Mouse (Mus musculus) midbrain, embryonic 16.5 days (tissue): ENCODE results near the gene Plcg1. TPM values are rescaled to one million over a fixed set of nuclear protein-coding genes. Genes with fewer than 3 reads are reported as not detected.

ENCODE experiments used
- ATAC-seq: fragments of 200-750 bp; cut with Nextera tagmentation; 2 replicates; pipeline ENCODE4 v1.8.0; 2017; ENCODE audit warnings: moderate TSS enrichment
- H3K27ac ChIP-seq: fragments of 300-500 bp; sonication (generic); 2 replicates; pipeline ENCODE4 v1.5.1; 2014; ENCODE audit warnings: mild to moderate bottlenecking, low read length, mixed read lengths
- H3K27me3 ChIP-seq: fragments of 300-500 bp; sonication (generic); 2 replicates; pipeline ENCODE4 v1.6.1; 2014; ENCODE audit warnings: low read depth, low read length, mixed read lengths; ENCODE audit not compliant: control insufficient read depth, insufficient read depth
- H3K36me3 ChIP-seq: fragments of 300-500 bp; sonication (generic); 2 replicates; pipeline ENCODE4 v1.6.1; 2014; ENCODE audit warnings: mild to moderate bottlenecking, low read length, moderate library complexity, mixed read lengths; ENCODE audit not compliant: control insufficient read depth, insufficient read depth
- H3K4me1 ChIP-seq: fragments of 300-500 bp; sonication (generic); 2 replicates; pipeline ENCODE4 v1.6.1; 2014; ENCODE audit warnings: mild to moderate bottlenecking, low read length, mixed read lengths; ENCODE audit not compliant: control insufficient read depth, insufficient read depth
- H3K4me2 ChIP-seq: fragments of 300-500 bp; sonication (generic); 2 replicates; pipeline ENCODE4 v1.6.1; 2014; ENCODE audit warnings: mild to moderate bottlenecking, low read length, mixed read lengths
- H3K4me3 ChIP-seq: fragments of 300-500 bp; sonication (generic); 2 replicates; pipeline ENCODE4 v1.5.1; 2014; ENCODE audit warnings: low read depth, mild to moderate bottlenecking, low read length, moderate library complexity, mixed read lengths
- H3K9ac ChIP-seq: fragments of 300-500 bp; sonication (generic); 2 replicates; pipeline ENCODE4 v1.6.1; 2014; ENCODE audit warnings: low read depth, low read length, mixed read lengths
- H3K9me3 ChIP-seq: fragments of 300-500 bp; sonication (generic); replicated peaks from 2 replicates; pipeline ENCODE4 v1.6.1; 2014; ENCODE audit warnings: mild to moderate bottlenecking, low read length, mixed read lengths; ENCODE audit not compliant: control insufficient read depth, poor library complexity, severe bottlenecking
- WGBS: fragments of 180-500 bp; shearing (Covaris S2); extraction: QIAGEN DNeasy Blood & Tissue Kit; methylation state at CpG from one replicate; pipeline ENCODE4 v1.1.7; 2014; 5-methylcytosine and 5-hydroxymethylcytosine counted together
- polyA plus RNA-seq: library from polyadenylated mRNA; unstranded; fragments of >200 nt; fragmentation: Nextera tagmentation; extraction: Ambion mirVana; gene quantifications from 2 replicates; pipeline ENCODE4 v1.2.1, GENCODE M21; 2015

Gene Plcg1
- polyA plus RNA-seq, 1 experiment from 2014 or later = 52.1 TPM

DNA sequence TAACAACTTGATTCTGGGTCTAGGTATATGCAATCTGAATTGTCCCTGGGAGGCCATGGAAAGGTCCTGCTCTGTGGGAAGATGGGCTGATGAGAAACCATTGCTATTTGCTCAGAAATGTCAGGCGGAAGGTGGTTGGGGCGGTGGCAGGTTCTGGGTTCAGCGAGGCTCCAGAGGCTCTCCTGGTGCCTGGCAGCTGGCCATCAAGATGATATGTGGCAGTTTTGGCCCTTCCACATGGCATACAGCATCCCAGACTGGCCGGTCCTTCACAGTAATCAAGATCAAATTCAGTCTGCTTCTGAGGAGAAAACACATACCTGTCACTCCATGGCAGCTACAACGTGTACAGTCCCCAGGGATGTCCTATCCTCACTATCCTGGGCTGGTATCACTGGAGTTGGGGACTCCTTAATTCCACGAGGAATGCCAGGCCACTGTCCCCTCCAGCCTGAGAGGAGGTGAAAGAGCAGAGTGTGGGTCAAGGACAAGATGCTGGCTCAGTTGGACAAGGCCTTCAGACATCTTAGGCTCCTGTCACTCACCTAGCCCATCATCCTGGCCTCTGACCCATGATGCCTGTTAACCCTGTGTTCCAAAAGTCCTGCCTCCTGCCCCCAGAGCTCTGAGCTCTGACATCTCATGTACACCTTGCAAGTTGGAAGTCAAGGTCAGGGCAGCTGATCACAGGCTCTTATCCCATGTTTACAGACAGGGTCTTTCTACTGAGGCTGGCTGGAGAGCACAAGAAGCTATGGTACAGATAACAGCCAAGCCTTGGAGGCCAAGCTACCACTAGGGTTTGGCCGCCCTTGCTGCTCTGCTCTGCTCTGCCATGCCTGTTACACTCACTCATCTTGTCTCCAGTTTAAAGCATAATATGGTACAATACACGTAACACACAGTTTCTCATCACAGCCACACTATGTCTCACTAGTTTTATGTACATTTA, 40.5 kb downstream of the Plcg1 start:
- Histone ChIP-seq H3K4me1 (0 out of 2 replicates have a peak, but pooled peaks cover 3% of the 10 kb centered on the region), H3K9me3 (no peaks in the 10 kb centered on the region), H3K4me3 (no peak overlapping the region), H3K27me3 (no peaks in the 10 kb centered on the region), H3K27ac (no peak overlapping the region), H3K4me2 (no peak overlapping the region), H3K36me3 (no peaks in the 10 kb centered on the region; the same call in 1 of the 2 replicates), H3K9ac (no peak overlapping the region)
- WGBS = 89% methylated on average over 8 of the region's 8 CpGs
- ATAC-seq = no peak

DNA sequence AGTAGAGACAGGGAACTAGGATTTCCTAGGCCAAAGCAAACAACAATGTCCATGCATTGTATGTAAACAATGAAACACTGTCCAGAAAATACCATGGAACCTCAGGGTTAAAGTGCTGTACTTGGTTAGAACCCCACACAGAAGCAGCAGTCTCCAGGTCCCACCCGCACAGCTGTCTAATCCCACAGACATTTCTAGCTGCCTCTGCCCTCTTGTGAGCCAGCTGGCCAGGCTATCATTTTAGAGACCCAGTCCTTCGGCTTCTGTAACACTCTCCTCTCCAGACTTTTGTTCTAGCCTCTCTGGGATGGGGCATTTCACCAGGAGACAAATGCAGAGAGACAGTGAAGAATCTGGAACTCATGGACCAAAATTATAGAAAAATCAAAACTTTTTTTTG, 46.9 kb downstream of the Plcg1 start:
- 81% methylated on average over 2 of the region's 2 CpGs for WGBS

DNA sequence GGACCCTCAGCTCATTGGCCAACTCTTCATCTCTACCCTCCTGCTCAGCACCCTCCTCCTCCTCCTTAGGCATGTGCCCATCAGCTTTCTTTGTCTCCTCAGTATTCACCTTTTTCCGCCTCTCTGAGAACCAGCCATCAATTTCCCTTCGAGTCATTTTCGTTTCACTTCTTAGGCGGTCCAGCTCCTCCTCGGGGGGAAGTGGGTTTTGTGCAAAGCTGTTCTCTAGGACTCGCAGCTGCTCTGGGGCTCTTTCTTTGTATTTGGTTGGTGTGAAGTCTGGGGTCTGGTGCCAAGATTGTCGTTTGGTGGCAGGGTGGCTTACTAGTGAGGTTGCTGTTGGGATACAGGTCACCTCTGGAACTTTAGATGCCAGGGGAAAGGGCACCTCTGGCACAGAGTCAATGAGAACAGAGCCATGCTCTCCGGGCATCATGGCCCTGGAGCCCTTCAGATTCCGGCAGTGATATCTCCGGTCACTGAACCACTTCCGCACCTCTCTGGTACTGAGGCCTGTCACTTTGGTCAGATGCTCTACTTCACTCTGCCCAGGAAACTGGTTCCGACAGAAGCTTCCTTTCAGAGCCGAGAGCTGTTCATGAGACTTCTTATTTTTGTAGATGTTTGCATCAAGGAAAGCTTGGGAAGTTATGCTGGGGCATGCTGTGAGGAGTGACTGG, 49.2 kb downstream of the Plcg1 start:
- H3K27me3 ChIP-seq = no peaks in the 10 kb centered on the region
- H3K9ac ChIP-seq = no peak overlapping the region
- no peak overlapping the region for H3K4me3 ChIP-seq
- H3K9me3 ChIP-seq = no peaks in the 10 kb centered on the region
- no peak for ATAC-seq
- 90% methylated on average over 13 of the region's 13 CpGs for WGBS
- no peak overlapping the region for H3K4me2 ChIP-seq
- H3K27ac ChIP-seq = no peak overlapping the region
- peaks cover 12% of the 10 kb centered on the region for H3K36me3 ChIP-seq
- H3K4me1 ChIP-seq = no peaks in the 10 kb centered on the region

More for the DNA sequence above, 46.9 kb downstream of the Plcg1 start:
- H3K4me1 ChIP-seq = no peaks in the 10 kb centered on the region
- H3K9ac ChIP-seq = no peak overlapping the region
- H3K36me3 ChIP-seq = peaks cover 12% of the 10 kb centered on the region
- no peak for ATAC-seq
- H3K27ac ChIP-seq = no peak overlapping the region
- H3K27me3 ChIP-seq = no peaks in the 10 kb centered on the region
- H3K4me3 ChIP-seq = no peak overlapping the region
- H3K9me3 ChIP-seq = no peaks in the 10 kb centered on the region
- H3K4me2 ChIP-seq = no peak overlapping the region

DNA sequence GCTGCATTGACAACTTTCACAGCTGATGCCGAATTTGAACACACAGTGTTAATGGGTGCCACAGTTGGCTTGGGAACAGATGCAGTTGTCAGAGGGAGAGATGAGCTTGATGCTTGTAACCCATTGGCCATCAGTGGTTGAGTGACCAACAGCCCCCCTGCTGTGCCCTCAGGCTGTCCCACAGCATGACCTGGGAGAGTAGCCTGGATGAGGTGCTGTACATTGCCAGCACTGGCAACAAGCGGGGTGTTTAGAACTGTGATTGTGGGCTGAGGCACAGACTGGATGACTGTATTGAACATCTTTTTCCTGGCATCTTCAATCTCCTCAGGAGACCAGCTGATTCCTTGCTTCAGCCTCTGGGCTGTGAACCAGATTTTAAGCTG, 49.7 kb downstream of the Plcg1 start:
- ATAC-seq = no peak
- Histone ChIP-seq H3K4me1 (no peaks in the 10 kb centered on the region), H3K9me3 (no peaks in the 10 kb centered on the region), H3K27ac (no peak overlapping the region), H3K36me3 (peaks cover 12% of the 10 kb centered on the region), H3K9ac (no peak overlapping the region), H3K4me3 (no peak overlapping the region), H3K4me2 (no peak overlapping the region), H3K27me3 (no peaks in the 10 kb centered on the region)
- WGBS = 94% methylated on average over 2 of the region's 2 CpGs

DNA sequence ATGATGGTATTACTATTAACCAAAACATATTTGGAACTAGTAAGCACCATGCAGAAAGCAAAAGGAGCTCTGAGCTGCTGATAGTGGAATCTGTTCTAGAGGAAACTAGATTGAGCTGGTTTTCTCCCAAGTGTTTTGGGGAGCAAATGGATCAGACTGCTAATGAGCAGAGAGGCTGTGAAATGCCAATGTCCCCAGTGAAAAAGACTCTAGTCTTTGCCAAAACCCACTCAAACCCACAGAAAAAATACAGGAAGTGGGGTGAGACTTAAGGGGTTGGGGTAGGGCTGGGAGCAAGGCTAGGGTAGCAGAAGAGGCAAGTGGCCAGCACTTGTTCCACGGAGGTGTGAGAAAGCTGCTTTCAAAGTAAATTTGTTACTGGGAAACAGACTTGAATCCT, 55.2 kb downstream of the Plcg1 start:
- no peak overlapping the region for H3K4me3 ChIP-seq
- H3K9ac ChIP-seq = no peak overlapping the region
- no peaks in the 10 kb centered on the region for H3K4me1 ChIP-seq
- H3K36me3 ChIP-seq = no peaks in the 10 kb centered on the region
- no peaks in the 10 kb centered on the region for H3K27me3 ChIP-seq
- ATAC-seq = peak; percentile 64; the same call in 1 of the 2 replicates
- H3K9me3 ChIP-seq = no peaks in the 10 kb centered on the region
- H3K4me2 ChIP-seq = no peak overlapping the region
- 64% methylated on average over 1 of the region's 1 CpGs for WGBS
- peak overlapping the region; percentile 53 for H3K27ac ChIP-seq

DNA sequence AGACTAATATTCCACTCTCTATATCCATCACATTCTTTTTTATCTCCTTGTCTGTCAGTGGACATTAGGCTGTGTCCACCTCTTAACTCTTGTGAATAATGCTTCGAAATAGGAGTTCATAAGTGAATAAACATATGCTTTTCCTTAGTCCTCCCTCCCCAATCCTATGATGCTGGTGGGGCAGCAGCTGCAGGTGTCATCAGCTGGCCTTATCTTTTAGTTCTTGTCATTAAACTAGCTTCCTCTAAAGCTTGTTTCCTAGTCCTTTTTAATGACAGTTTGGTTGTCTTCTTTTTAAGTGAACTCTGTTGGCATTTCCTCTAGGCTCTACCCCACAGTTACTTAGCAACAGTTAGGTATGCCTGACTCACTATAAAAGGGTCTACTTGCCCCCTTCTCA, 57.9 kb downstream of the Plcg1 start:
- WGBS = 85% methylated on average over 1 of the region's 1 CpGs
- Histone ChIP-seq H3K9me3 (no peaks in the 10 kb centered on the region), H3K4me1 (no peaks in the 10 kb centered on the region), H3K27ac (no peak overlapping the region), H3K4me3 (no peak overlapping the region), H3K27me3 (no peaks in the 10 kb centered on the region), H3K36me3 (no peaks in the 10 kb centered on the region), H3K9ac (no peak overlapping the region), H3K4me2 (no peak overlapping the region)
- ATAC-seq = no peak

DNA sequence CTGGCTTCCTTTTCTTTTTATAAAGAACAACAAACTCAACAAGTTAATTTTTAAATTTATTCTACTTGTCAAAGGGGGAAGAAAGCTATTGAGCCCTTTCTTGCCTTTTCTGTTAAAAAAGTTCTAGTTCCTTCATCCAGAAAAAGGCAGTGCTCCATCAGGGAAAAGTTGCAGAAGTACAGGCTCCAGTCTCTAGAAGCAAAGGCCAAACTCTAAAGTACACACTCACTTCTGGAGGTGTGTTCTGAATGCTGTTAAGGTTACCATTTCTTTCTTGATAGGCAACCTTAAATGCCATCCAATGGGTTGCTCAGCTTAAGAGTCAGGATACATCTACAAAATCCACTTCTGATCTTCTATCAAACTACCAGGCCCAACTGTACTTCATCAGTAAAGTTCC, 58.6 kb downstream of the Plcg1 start:
- no peaks in the 10 kb centered on the region for H3K36me3 ChIP-seq
- no peak overlapping the region for H3K9ac ChIP-seq
- H3K4me1 ChIP-seq = no peaks in the 10 kb centered on the region
- ATAC-seq = no peak
- H3K27ac ChIP-seq = no peak overlapping the region
- H3K9me3 ChIP-seq = no peaks in the 10 kb centered on the region
- no peak overlapping the region for H3K4me3 ChIP-seq
- H3K4me2 ChIP-seq = no peak overlapping the region
- no peaks in the 10 kb centered on the region for H3K27me3 ChIP-seq

DNA sequence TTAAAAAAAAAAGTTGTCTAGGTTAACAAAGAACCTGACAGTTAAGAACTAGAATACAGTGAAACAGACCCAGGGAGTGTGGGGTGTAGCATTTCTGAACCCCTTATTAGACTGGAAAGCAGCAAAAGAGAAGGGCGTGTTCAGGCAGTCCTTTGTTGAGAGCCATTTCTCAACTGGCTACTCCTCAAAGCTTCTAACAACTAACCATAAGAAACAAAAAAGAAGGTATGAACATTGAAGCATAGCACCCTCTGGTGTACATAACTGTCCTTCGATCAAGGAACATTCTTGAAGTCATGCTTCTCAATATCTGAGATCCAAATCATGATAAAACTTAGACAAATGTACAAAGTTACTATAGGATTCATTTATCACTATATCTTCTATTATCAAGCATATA, 62.0 kb downstream of the Plcg1 start:
- Histone ChIP-seq H3K4me2 (no peak overlapping the region), H3K4me3 (no peak overlapping the region), H3K9me3 (no peaks in the 10 kb centered on the region), H3K9ac (no peak overlapping the region), H3K27me3 (no peaks in the 10 kb centered on the region), H3K4me1 (no peaks in the 10 kb centered on the region), H3K27ac (no peak overlapping the region), H3K36me3 (no peaks in the 10 kb centered on the region)
- WGBS = 87% methylated on average over 2 of the region's 2 CpGs
- ATAC-seq = no peak

DNA sequence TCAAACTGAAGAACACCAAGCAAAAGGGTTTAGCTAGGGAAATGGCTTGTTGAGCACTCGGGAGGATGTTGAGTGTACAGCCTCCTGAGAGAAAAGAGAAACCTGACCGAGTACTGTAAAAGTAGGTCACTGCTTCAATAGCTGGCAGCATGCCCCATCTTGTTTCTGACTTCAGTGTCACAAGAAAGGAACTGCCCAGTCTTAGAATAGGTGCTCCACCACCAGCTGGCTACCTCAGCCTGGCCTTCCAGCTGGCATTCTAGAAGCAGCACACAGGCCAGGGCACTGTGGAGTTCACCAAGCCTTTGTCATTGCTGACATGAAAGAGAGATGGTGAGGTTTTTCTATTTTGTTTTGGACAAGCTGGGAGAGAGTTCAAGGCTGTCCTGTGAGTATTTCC, 65.9 kb downstream of the Plcg1 start:
- no peak overlapping the region for H3K4me3 ChIP-seq
- H3K27me3 ChIP-seq = no peaks in the 10 kb centered on the region
- no peaks in the 10 kb centered on the region for H3K4me1 ChIP-seq
- no peaks in the 10 kb centered on the region for H3K9me3 ChIP-seq
- ATAC-seq = no peak
- no peak overlapping the region for H3K9ac ChIP-seq
- WGBS = 73% methylated on average over 2 of the region's 2 CpGs
- H3K27ac ChIP-seq = no peak overlapping the region
- no peaks in the 10 kb centered on the region for H3K36me3 ChIP-seq
- no peak overlapping the region for H3K4me2 ChIP-seq
